1 mouse cellular context compared by ENCODE assay signal in genomic region chr4:89651779-89652178, GRCm38 (mm10).
TF ChIP-seq lines count a peak whose summit lies in the region.

No protein-coding gene starts in this region.

TF ChIP-seq in MEL, 35 proteins besides CTCF, POLR2A, EP300 and RAD21 (continued from another document):
- TF ChIP-seq USF2 (IDR thresholded peaks at IDR 0.05; ENCODE audit: borderline replicate concordance in 1 of 2, insufficient read depth in 1 of 2, low read depth in 1 of 2, low read length in 2 of 2) (no peak), NRF1 (IDR thresholded peaks at IDR 0.05; ENCODE audit: insufficient read depth, low read depth, low read length, poor library complexity, severe bottlenecking) (no peak), E2F4 (IDR thresholded peaks at IDR 0.05; ENCODE audit: borderline replicate concordance, low read depth, low read length) (no peak), CHD2 (IDR thresholded peaks at IDR 0.05; ENCODE audit: low read length) (no peak; the same call in 1 of the 2 replicates), POLR2AphosphoS2 (IDR thresholded peaks at IDR 0.05; ENCODE audit: low read length) (no peak), ZC3H11A (IDR thresholded peaks at IDR 0.05; ENCODE audit: low read depth, low read length) (no peak), MYC (IDR thresholded peaks at IDR 0.05; ENCODE audit: low read depth, low read length) (0 out of 2 replicates have a peak, but pooled peaks have one; percentile 55), ZNF384 (IDR thresholded peaks at IDR 0.05; ENCODE audit: low read depth, low read length) (no peak), NELFE (IDR thresholded peaks at IDR 0.05; ENCODE audit: low read depth, low read length) (no peak), ZKSCAN1 (IDR thresholded peaks at IDR 0.05; ENCODE audit: low read depth, low read length) (no peak), ELF1 (IDR thresholded peaks at IDR 0.05; ENCODE audit: low read depth, low read length) (no peak), MEF2A (IDR thresholded peaks at IDR 0.05; ENCODE audit: extremely low read depth, insufficient replicate concordance, low read depth, low read length, poor library complexity, severe bottlenecking) (peak; percentile 60; the same call in 1 of the 2 replicates)
